ENCODE assay signal across 27 mouse cellular contexts in genomic region chr7:30964366-30964765, GRCm38 (mm10). TPM values are rescaled to one million over a fixed set of nuclear protein-coding genes. Genes with fewer than 3 reads are reported as not detected.
DNase-seq lines count a peak whose midpoint lies in the region; TF ChIP-seq lines count a peak whose summit lies in the region.
"Had no signal": no experiment of that assay in that cellular context is flagged by ENCODE, and none has a peak within 500 bp of the region (broad histone marks: within the 10 kb centered on the region; RNA-seq: fewer than 3 reads in every experiment).

No protein-coding gene starts in this region.

- TF ChIP-seq CTCF in liver, adult 2 months (IDR thresholded peaks at IDR 0.05; ENCODE audit: low read depth, low read length), result no peak

- peak; percentile 31 for DNase-seq in kidney, adult 9 months
- DNase-seq in kidney, adult 8-10 months, result no peak
- peak; percentile 95 for DNase-seq in liver, adult 2 months (ENCODE audit: extremely low read depth, low read depth, low spot score)
- DNase-seq in liver, result no peak
- DNase-seq: adrenal gland, adult 2 months; adrenal gland, postnatal 10 days; adrenal gland, postnatal 25 days; cerebellum, adult 11 months; cerebellum, adult 18-20 months; cerebellum, adult 8-10 months; cerebellum, adult 9-11 months; cerebellum, postnatal 14 days; cerebellum, postnatal 36 days; embryo, embryonic 11 days had no signal

- H3K27ac ChIP-seq in liver, adult 2 months (replicated peaks; ENCODE audit: insufficient read depth, low read depth, low read length), result peak overlapping the region; percentile 95
- H3K27ac ChIP-seq: embryonic facial prominence, embryonic 13.5 days; embryonic facial prominence, embryonic 15.5 days; forebrain, embryonic 10.5 days; forebrain, embryonic 12.5 days had no signal

- no peaks in the 10 kb centered on the region for H3K27me3 ChIP-seq in liver, adult 2 months (ENCODE audit: control insufficient read depth, insufficient read depth, low read length)
- H3K27me3 ChIP-seq: embryonic facial prominence, embryonic 13.5 days; embryonic facial prominence, embryonic 15.5 days; forebrain, embryonic 12.5 days had no signal

- TF ChIP-seq POLR2A in liver, adult 2 months (IDR thresholded peaks at IDR 0.05; ENCODE audit: extremely low read depth, insufficient read depth, low read length), result no peak

- peaks cover 7% of the 10 kb centered on the region; the same call in 1 of the 2 replicates for H3K79me2 ChIP-seq in liver, adult 2 months (ENCODE audit: control insufficient read depth, insufficient read depth, low read length)

- peak overlapping the region; percentile 68 for H3K9ac ChIP-seq in liver, adult 2 months (ENCODE audit: low read depth, low read length)
- H3K9ac ChIP-seq: embryonic facial prominence, embryonic 13.5 days; embryonic facial prominence, embryonic 15.5 days; forebrain, embryonic 12.5 days had no signal

- no peak overlapping the region for H3K4me3 ChIP-seq in liver, adult 2 months (ENCODE audit: insufficient read depth, low read depth, low read length)
- H3K4me3 ChIP-seq: embryonic facial prominence, embryonic 13.5 days; embryonic facial prominence, embryonic 15.5 days; erythroblast, embryonic 14.5 days; forebrain, embryonic 10.5 days; forebrain, embryonic 12.5 days had no signal

- peaks cover 43% of the 10 kb centered on the region for H3K4me1 ChIP-seq in liver, adult 2 months (ENCODE audit: control insufficient read depth, insufficient read depth, low read length)
- H3K4me1 ChIP-seq: embryonic facial prominence, embryonic 13.5 days; embryonic facial prominence, embryonic 15.5 days; forebrain, embryonic 12.5 days had no signal

- peaks cover 16% of the 10 kb centered on the region for H3K36me3 ChIP-seq in liver, adult 2 months (ENCODE audit: control insufficient read depth, insufficient read depth, low read length)

- 18% methylated on average over 7 of the region's 7 CpGs for WGBS in liver, adult 2 months

RNA-seq across cellular contexts. Expression of gene Usf2, which starts 7.8 kb away (rescaled TPM):
- total RNA-seq in liver, adult 2 months (2014; rRNA removed), result 40.5 and 55.1 TPM in 2 replicates
- 160 and 161 TPM in 2 replicates for polyA plus RNA-seq in liver, adult 2 months (2012; rRNA removed)

RNA-seq across cellular contexts. Expression of gene Lsr, which starts 8.9 kb away (rescaled TPM):
- total RNA-seq in liver, adult 2 months (2014; rRNA removed), result 75.7 and 86.7 TPM in 2 replicates
- 289 and 362 TPM in 2 replicates for polyA plus RNA-seq in liver, adult 2 months (2012; rRNA removed)
- total RNA-seq: MEL had no signal

RNA-seq across cellular contexts. Expression of gene Fam187b, which starts 9.2 kb away (rescaled TPM):
- total RNA-seq in liver, adult 2 months (2014; rRNA removed), result 2.4 and 3.0 TPM in 2 replicates
- 3.7 and 3.9 TPM in 2 replicates for polyA plus RNA-seq in liver, adult 2 months (2012; rRNA removed)
- total RNA-seq: adrenal gland, postnatal 25 days; common myeloid progenitor, adult 5-6 weeks; MEL had no signal
- polyA plus RNA-seq: C2C12; erythroblast, embryonic 14.5 days had no signal

RNA-seq across cellular contexts. Expression of gene Hamp, which starts 20.5 kb away (rescaled TPM):
- total RNA-seq in liver, adult 2 months (2014; rRNA removed), result 1,191 and 3,227 TPM in 2 replicates
- polyA plus RNA-seq in liver, adult 2 months (2012; rRNA removed), result 8,217 and 12,671 TPM in 2 replicates
- total RNA-seq: common myeloid progenitor, adult 5-6 weeks; ES-E14; MEL had no signal
- polyA plus RNA-seq: brain, embryonic 14.5 days; C2C12; embryonic facial prominence, embryonic 11.5 days; embryonic facial prominence, embryonic 13.5 days; embryonic facial prominence, embryonic 15.5 days; erythroblast, embryonic 14.5 days; forebrain, embryonic 10.5 days; forebrain, embryonic 12.5 days; forebrain, embryonic 14.5 days; forebrain, embryonic 16.5 days had no signal

RNA-seq across cellular contexts. Expression of gene Hamp2, which starts 39.9 kb away (rescaled TPM):
- total RNA-seq in liver, adult 2 months (2014; rRNA removed), result 445 and 548 TPM in 2 replicates
- polyA plus RNA-seq in liver, adult 2 months (2012; rRNA removed), result 6,798 and 9,385 TPM in 2 replicates
- total RNA-seq: common myeloid progenitor, adult 5-6 weeks; ES-E14; MEL had no signal
- polyA plus RNA-seq: brain, embryonic 14.5 days; C2C12; embryonic facial prominence, embryonic 11.5 days; embryonic facial prominence, embryonic 15.5 days; erythroblast, embryonic 14.5 days; forebrain, embryonic 10.5 days; forebrain, embryonic 12.5 days; forebrain, embryonic 14.5 days; forebrain, embryonic 16.5 days had no signal

Comparison
In these comparisons a context has a peak if more than half of its experiments do, and no peak if none do; other contexts are left out.
1. DNase-seq: peak in kidney, adult 9 months (single experiment) and liver, adult 2 months (single experiment); none in kidney, adult 8-10 months (0 of 2) and liver (single experiment).